Mouse (Mus musculus) lung, adult 18-20 months (tissue): ENCODE results near the gene Olfr1449.
"Not testable (repeated sequence)": the region's sequence is repeated elsewhere in the genome, so short reads cannot be mapped to it uniquely, and the experiment has no call there.

Source experiments
- DNase-seq, 2 experiments: peaks; one replicate each; pipeline ENCODE4 v3.0.0; 2022; ENCODE audit warnings: mixed read lengths in 2 of 2

Gene Olfr1449

DNA sequence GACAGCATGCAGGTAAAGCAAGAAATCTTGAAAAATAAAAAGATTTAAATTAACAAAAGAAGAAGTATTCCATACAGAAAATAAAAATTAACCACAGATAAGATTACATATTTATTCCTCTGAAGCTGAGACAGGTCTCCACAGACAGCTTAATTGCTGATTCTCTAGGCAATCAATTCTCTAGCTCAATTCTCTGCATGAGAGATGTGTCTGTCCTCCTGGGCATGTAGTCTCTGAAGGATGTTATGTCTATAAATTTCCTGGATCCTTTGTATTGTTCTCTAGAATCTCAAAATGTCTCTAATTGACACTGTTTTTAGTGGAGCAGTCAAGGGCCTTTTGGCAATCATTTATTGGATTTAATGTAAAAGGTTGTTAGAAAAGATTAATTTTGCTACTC, at the start of gene Olfr1449:
Gene Olfr1449 (plus strand): TSS at position 301 of the 400 bp plus-strand sequence.
- no peak for DNase-seq

GRCm38 (mm10) chr19:12883555-12883954, 47.1 kb upstream of the Olfr1449 start, which contains the start of gene Olfr1445:
Gene Olfr1445, plus strand, starts transcription at chr19:12883855.
- no peak for DNase-seq

DNA sequence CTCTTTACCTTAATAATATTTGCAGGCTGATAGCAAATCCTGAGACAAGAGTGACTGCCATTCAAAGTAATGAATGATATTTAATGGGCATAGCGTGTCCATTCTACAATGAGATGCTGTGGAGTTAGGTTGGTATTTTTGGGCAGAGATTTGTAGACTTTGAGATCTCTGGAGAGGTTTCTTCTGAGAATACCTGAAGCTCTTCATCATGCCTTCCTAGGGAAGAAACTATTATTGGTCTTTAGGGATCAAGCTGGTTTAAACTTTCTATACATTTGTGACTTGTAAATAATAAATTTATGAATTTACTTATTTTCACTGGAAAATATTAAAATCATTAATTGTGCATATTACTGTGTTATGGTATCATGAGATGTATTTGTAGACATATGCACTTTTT, 37.2 kb upstream of the Olfr1449 start, which contains the start of gene Olfr1446:
Gene Olfr1446 (minus strand): TSS at position 101 of the 400 bp plus-strand sequence.
- no peak for DNase-seq

- no peak for DNase-seq
Measured at GRCm38 (mm10) chr19:12903643-12904042, 27.0 kb upstream of the Olfr1449 start, which contains the start of gene Olfr1447. Gene Olfr1447, minus strand, starts transcription at chr19:12903743.

DNA sequence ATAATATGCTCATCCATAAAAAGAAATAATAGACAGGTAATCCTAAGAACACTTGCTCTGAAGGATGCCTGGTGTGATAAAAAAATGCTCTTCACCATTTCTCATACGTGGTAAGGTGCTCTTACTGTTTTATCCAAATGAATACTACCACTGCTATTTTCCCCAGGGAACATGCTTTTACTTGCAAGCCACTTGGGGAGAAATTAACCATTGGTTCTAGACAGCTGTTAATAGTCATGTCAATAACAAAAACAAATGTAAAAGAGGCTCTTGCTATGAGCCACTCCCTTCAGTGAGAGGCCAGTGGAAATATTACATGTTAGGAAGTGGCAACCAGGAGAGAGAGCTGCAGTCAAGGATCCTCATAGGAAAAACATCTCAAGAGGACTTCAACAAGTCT, 6.3 kb upstream of the Olfr1449 start, which contains the start of gene Olfr1448:
Gene Olfr1448 (minus strand): TSS at position 101 of the 400 bp plus-strand sequence.
- no peak for DNase-seq

GRCm38 (mm10) chr19:12949958-12950357, 19.3 kb downstream of the Olfr1449 start, which contains the start of gene Olfr1450:
Gene Olfr1450, plus strand, starts transcription at chr19:12950258.
- DNase-seq = no peak

- DNase-seq = not testable (repeated sequence)
Measured at GRCm38 (mm10) chr19:12970082-12970481, 39.4 kb downstream of the Olfr1449 start.
